Mouse (Mus musculus) megakaryocyte, embryonic 14.5 days (primary cell): ENCODE data around the gene Rtn4rl2.

ENCODE experiments used
- FLI1 ChIP-seq: IDR thresholded peaks from 2 replicates; pipeline ENCODE4 v1.6.1; 2012; ENCODE audit warnings: low read length, inconsistent platforms, mixed read lengths
- GATA1 ChIP-seq: IDR thresholded peaks from 3 replicates; pipeline ENCODE4 v1.6.1; 2012; ENCODE audit warnings: mixed read lengths, low read length, inconsistent platforms, borderline replicate concordance

- TF ChIP-seq GATA1 (no peak), FLI1 (no peak)
Measured at GRCm38 (mm10) chr2:84838993-84839980, 47.2 kb downstream of the Rtn4rl2 start.
